Mouse (Mus musculus) stomach, postnatal 0 days (tissue): ENCODE measurements at regions not wholly inside any gene's neighbourhood (a gene's known extent, or its start where the extent isn't known, plus 50 kb on each side); places are given as distances from the start of the nearest gene placed in this dataset.

Experiments
- ATAC-seq: fragments of 200-750 bp; cut with Nextera tagmentation; 2 replicates; pipeline ENCODE4 v1.8.0; 2017; ENCODE audit not compliant: low FRiP score, low TSS enrichment
- DNase-seq: peaks from one replicate; pipeline ENCODE4 v3.0.0-alpha.2; 2016; ENCODE audit warnings: low spot score
- H3K27ac ChIP-seq: fragments of 300-500 bp; sonication (generic); replicated peaks from 2 replicates; pipeline ENCODE4 v1.5.1; 2014; ENCODE audit warnings: mild to moderate bottlenecking, control low read depth
- H3K27me3 ChIP-seq: fragments of 300-500 bp; sonication (generic); 2 replicates; pipeline ENCODE4 v1.6.1; 2014; ENCODE audit warnings: low read length; ENCODE audit not compliant: control insufficient read depth, insufficient read depth
- H3K36me3 ChIP-seq: fragments of 300-500 bp; sonication (generic); 2 replicates; pipeline ENCODE4 v1.6.1; 2014; ENCODE audit warnings: low read length, mixed read lengths; ENCODE audit not compliant: control insufficient read depth, insufficient read depth
- H3K4me1 ChIP-seq: fragments of 300-500 bp; sonication (generic); replicated peaks from 2 replicates; pipeline ENCODE4 v1.6.1; 2014; ENCODE audit warnings: antibody characterized with exemption; ENCODE audit not compliant: control insufficient read depth, insufficient read depth
- H3K4me2 ChIP-seq: fragments of 300-500 bp; sonication (generic); replicated peaks from 2 replicates; pipeline ENCODE4 v1.6.1; 2014; ENCODE audit warnings: low read depth, mild to moderate bottlenecking, control low read depth, moderate library complexity
- H3K4me3 ChIP-seq: fragments of 300-500 bp; sonication (generic); 2 replicates; pipeline ENCODE4 v1.5.1; 2014; ENCODE audit warnings: low read depth, low read length, control low read depth
- H3K9ac ChIP-seq: fragments of 300-500 bp; sonication (generic); 2 replicates; pipeline ENCODE4 v1.6.1; 2014; ENCODE audit warnings: mild to moderate bottlenecking, low read length, control low read depth, mixed read lengths
- H3K9me3 ChIP-seq: fragments of 300-500 bp; sonication (generic); 2 replicates; pipeline ENCODE4 v1.6.1; 2016; ENCODE audit warnings: low read length; ENCODE audit not compliant: control insufficient read depth
- CTCF ChIP-seq: IDR thresholded peaks from 2 replicates; pipeline ENCODE4 v1.5.1; 2016; ENCODE audit warnings: antibody characterized with exemption, low read depth, mild to moderate bottlenecking, moderate library complexity
- EP300 ChIP-seq: optimal IDR thresholded peaks from 2 replicates; pipeline ENCODE3; 2016; ENCODE audit warnings: antibody characterized with exemption
- WGBS: fragments of 180-500 bp; shearing (Covaris S2); extraction: QIAGEN DNeasy Blood & Tissue Kit; methylation state at CpG from one replicate; pipeline ENCODE4 v1.1.7; 2014; 5-methylcytosine and 5-hydroxymethylcytosine counted together

GRCm38 (mm10) chr3:119503471-119503972, 280.7 kb downstream of the Ptbp2 start:
- H3K9me3 ChIP-seq: no peaks in the 10 kb centered on the region
- DNase-seq (no peak), ATAC-seq (no peak)
- H3K4me3 ChIP-seq: no peak overlapping the region
- H3K4me2 ChIP-seq: no peak overlapping the region
- no peak for TF ChIP-seq CTCF
- no peak for TF ChIP-seq EP300
- H3K27me3 ChIP-seq: no peaks in the 10 kb centered on the region
- 71% methylated on average over 1 of the region's 1 CpGs for WGBS
- H3K36me3 ChIP-seq: no peaks in the 10 kb centered on the region
- H3K4me1 ChIP-seq: no peaks in the 10 kb centered on the region
- no peak overlapping the region for H3K9ac ChIP-seq
- no peak overlapping the region for H3K27ac ChIP-seq

DNA sequence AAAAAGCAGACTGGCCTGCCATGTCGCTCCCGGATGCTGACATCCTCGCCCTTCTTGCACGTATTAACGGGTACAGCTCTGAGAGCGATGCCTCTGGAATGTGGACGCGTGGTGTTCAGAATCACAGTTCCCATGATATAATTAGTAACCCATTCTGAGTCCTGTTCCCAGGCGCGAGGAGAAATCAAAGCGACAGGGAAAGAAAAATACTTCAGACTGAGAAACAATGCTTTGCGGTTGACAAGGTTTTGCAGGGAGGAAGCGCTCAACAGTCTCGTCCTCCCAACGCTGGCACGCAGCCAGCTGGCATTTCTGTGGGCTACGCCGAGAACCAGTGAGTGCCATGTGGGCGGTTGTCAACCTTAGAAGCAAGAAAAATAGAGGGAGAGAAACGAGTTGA, 285.6 kb downstream of the Ptbp2 start:
- H3K27me3 ChIP-seq: no peaks in the 10 kb centered on the region
- WGBS: 53% methylated on average over 20 of the region's 20 CpGs
- no peaks in the 10 kb centered on the region for H3K36me3 ChIP-seq
- H3K9me3 ChIP-seq: no peaks in the 10 kb centered on the region
- TF ChIP-seq CTCF (no peak), EP300 (no peak)
- H3K4me1 ChIP-seq: no peaks in the 10 kb centered on the region
- H3K27ac ChIP-seq: no peak overlapping the region
- H3K9ac ChIP-seq: no peak overlapping the region
- ATAC-seq (no peak), DNase-seq (peak; percentile 16)
- H3K4me2 ChIP-seq: peak overlapping the region; percentile 17; the same call in 1 of the 2 replicates
- no peak overlapping the region for H3K4me3 ChIP-seq

- Histone ChIP-seq H3K9ac (no peak overlapping the region), H3K4me3 (no peak overlapping the region), H3K36me3 (no peaks in the 10 kb centered on the region), H3K27me3 (no peaks in the 10 kb centered on the region), H3K4me2 (no peak overlapping the region), H3K4me1 (no peaks in the 10 kb centered on the region), H3K9me3 (no peaks in the 10 kb centered on the region), H3K27ac (no peak overlapping the region)
- ATAC-seq (no peak), DNase-seq (no peak)
- WGBS: 65% methylated on average over 7 of the region's 7 CpGs
- TF ChIP-seq CTCF (no peak), EP300 (no peak)
These were observed 286.4 kb downstream of the Ptbp2 start for GRCm38 (mm10) chr3:119497880-119498279.

DNA sequence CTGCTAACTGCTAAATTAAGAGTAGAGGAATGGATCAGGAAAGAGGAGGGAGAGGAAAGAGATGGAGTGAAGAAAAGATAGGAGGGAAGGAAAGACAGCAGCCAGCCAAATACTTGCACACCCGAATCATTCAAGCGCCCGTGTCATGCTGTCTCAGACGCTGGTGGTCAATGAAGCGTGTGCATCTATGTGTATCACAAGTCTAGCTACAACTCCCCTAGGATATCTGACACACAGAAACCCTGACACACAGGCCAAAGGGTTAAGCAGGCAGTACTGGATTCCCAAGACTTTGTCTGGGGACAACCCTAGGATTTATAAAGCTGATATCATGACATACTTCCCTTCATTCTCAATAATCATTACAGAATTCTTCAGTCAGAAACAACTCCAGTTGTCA, 289.7 kb downstream of the Ptbp2 start:
- H3K4me1 ChIP-seq: no peaks in the 10 kb centered on the region
- H3K4me3 ChIP-seq: no peak overlapping the region
- no peaks in the 10 kb centered on the region for H3K9me3 ChIP-seq
- H3K36me3 ChIP-seq: no peaks in the 10 kb centered on the region
- H3K4me2 ChIP-seq: no peak overlapping the region
- ATAC-seq: no peak
- TF ChIP-seq CTCF: no peak
- no peak for TF ChIP-seq EP300
- H3K27me3 ChIP-seq: no peaks in the 10 kb centered on the region
- 95% methylated on average over 5 of the region's 5 CpGs for WGBS
- H3K27ac ChIP-seq: no peak overlapping the region
- no peak for DNase-seq
- no peak overlapping the region for H3K9ac ChIP-seq

DNA sequence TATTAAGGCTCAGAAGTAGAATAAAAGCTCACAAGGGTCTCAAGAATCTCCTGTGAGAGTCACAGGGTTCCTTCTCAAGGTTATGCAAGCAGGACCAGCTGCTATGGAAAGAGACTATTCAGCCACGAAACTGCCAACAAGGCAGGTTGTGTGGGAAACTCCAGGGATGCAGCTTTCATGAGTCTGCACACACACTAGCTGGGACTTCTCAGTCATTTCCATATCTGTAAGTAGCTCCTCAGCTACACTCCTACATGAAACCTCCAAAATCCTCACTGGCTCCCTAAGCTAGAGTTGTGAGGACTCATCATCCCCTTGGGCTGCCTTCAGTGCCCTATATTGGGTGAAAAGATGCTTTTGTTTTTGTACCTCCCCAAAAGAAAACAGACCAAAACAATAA, 291.6 kb downstream of the Ptbp2 start:
- no peak overlapping the region for H3K4me3 ChIP-seq
- no peaks in the 10 kb centered on the region for H3K4me1 ChIP-seq
- no peak overlapping the region for H3K4me2 ChIP-seq
- no peaks in the 10 kb centered on the region for H3K9me3 ChIP-seq
- 86% methylated on average over 1 of the region's 1 CpGs for WGBS
- H3K9ac ChIP-seq: no peak overlapping the region
- H3K27me3 ChIP-seq: no peaks in the 10 kb centered on the region
- DNase-seq (no peak), ATAC-seq (no peak)
- no peaks in the 10 kb centered on the region for H3K36me3 ChIP-seq
- no peak overlapping the region for H3K27ac ChIP-seq
- no peak for TF ChIP-seq CTCF
- no peak for TF ChIP-seq EP300

DNA sequence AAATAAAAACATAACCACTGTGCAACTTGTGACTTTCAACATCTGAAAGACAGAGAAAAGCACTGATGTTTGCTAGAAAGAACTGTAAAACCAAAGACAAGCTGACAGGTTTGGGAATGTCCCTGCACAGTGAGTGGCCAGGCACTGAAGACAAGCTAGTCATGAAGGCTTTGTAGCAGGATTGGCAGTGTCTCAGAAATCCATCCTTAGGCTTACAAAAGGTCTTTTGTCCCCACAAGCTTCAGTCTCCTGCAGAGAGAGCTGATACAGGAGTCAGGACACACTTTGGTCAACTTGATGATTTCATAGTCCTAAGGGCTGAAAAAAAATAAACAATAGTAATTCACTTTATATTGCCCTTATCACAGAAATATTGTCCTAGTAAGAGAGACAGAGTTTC, 294.9 kb downstream of the Ptbp2 start:
- H3K4me1 ChIP-seq: no peaks in the 10 kb centered on the region
- DNase-seq (no peak), ATAC-seq (no peak)
- no peak overlapping the region for H3K4me2 ChIP-seq
- no peaks in the 10 kb centered on the region for H3K27me3 ChIP-seq
- H3K9me3 ChIP-seq: no peaks in the 10 kb centered on the region
- no peak for TF ChIP-seq EP300
- TF ChIP-seq CTCF: no peak
- H3K4me3 ChIP-seq: no peak overlapping the region
- no peak overlapping the region for H3K27ac ChIP-seq
- H3K9ac ChIP-seq: no peak overlapping the region
- H3K36me3 ChIP-seq: no peaks in the 10 kb centered on the region
